Mouse (Mus musculus) left cerebral cortex, postnatal 4 days (tissue): ENCODE results near the gene Htr3b. TPM values are rescaled to one million over a fixed set of nuclear protein-coding genes. Genes with fewer than 3 reads are reported as not detected.

Experiments used
- DNase-seq: peaks from one replicate; pipeline ENCODE4 v3.0.0-alpha.2; 2022
- intact Hi-C: fragments of 180-260 bp; cut with DNase I; formaldehyde crosslinking; loops from one replicate; pipeline ENCODE4 v1.15.1; 2025
- total RNA-seq, 2 experiments: library from RNA; stranded (reverse); gene quantifications; 2 replicates each; pipeline ENCODE4 v1.2.3; 2021

Htr3b gene
- total RNA-seq, 2 experiments from 2014 or later, result not detected

DNA sequence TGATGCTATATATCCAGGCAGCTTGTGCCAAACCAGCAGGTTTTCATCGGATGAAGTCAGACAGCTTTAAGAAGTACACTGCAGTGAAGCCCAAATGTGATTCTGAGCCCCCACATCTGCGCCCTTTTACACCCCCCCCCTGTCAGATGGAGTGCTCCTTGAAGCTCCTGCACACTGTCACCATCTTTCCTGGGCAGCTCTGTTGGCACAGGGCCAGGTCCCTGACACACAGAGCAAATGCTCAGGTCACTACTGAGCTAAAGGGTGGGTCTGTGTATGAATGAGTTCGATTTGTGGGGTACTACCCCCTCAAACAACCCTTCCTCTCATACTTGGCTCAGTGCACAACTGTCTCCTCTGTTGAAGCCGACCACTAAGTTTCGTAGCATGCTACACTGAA, 35.4 kb downstream of the Htr3b start:
- intact Hi-C loops, result no loop called here
- DNase-seq, result peak; percentile 60

DNA sequence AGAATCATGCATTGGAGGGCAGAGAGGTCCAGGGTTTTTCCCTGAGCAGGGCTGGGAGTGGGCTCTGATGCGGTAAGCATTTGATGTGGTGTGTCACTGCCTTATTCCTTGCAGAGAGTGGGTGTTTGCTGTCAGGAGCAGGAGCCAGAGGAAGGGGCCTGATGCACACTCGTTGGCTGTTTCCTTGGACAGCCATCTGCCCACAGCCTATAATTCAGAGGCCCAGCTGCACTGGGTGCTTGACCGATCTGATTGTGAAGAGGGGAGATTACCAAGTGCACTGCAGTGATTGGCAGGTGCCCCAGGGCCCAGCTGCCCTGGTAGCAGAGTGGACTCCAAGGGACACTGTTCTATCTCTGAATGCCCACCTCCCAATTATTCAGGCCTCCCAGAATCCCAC, 36.0 kb downstream of the Htr3b start:
- peak; percentile 68 for DNase-seq
- intact Hi-C loops, result no loop called here

DNA sequence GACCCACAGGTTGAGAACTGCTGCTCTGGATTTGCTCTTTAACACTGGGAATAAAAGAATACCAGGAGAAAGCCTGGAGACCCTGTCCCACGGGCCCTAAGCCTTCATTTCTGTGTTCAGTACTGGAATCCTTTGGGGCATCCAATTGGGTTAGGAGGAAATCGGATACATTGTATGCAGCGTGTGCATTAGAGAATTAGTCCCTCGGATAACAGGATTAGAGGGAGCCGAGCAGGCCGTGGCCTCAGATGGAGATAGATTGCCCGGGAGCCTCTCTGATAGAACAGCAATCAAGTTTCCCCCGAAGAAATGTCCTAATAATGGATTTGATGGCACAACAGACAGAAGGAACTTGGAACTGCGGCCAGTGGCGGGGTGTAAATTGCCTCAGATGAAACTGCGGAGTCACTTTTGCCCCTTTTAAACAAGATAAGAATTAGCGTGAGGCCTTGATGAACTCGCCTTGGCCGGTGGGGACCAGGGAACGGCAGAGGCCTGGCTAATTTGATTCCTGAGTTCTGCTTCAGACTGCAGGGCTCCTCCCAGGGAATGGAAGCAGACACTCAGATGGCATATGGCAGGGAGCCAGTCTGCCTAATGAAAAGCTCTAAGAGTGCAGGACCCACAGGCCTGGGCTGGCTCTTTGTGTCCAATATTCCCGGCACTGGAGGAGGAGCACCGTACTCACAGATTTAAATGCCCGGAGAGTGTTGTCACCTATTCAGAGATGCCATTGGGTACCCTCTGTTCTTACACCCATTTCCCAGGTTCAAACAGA, 48.6 kb downstream of the Htr3b start:
- peak; percentile 88 for DNase-seq
- intact Hi-C loops, result no loop called here

DNA sequence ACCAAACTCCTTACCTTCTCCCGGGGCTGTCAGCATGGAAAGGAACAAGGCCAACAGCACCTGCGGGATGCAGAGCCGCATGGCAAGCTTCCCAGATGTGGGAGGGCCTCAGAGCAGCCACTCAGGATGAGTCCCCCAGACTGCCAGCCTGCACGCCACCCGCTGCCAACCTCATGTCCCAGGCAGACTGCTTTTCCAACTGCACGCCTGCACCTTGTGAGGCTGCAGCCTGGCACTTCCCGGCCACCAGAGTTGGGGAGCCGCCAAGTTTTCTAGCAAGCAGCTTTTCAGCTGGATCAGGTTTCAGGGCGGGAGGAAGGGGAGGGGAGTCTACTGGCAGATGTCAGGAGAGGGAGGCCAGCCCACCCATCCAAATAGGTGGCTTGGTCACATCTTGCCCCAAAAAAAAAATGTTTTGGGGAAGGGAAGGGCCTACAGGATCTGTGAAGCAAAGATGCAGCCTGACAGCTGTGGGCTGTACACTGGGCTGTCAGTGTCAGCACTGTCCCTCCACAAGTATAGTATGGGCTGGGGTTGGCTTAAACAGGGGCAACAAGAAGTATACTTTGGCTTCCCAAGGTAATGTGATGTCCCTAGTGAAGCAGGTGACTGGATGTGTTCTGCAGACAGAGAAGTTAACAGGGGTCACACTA, 53.8 kb downstream of the Htr3b start, which contains the start of gene Htr3a:
TSS of gene Htr3a (minus strand) at position 215 of the 653 bp plus-strand sequence.
- peak; percentile 97 for DNase-seq
- intact Hi-C loops, result no loop called here

DNA sequence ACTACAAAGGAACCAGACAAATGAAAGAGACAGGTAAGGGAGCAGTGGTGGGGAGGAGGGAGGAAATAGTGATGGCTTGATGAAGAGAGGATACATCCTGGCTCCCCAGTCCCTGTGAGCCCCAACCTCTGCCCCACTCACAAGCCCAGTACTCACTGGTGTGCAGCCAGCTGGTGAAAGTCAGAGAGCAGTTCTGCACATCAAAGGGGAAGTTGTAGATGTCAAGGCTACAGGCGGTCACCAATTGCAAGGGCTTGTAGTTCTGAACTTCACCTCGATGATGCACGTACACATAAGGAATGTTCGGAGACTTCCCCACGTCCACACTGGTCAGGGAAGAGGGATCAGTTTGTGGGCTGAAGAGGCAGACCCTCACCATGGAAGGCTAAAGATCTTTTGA, 60.4 kb downstream of the Htr3b start:
- intact Hi-C loops, result no loop called here
- no peak for DNase-seq

DNA sequence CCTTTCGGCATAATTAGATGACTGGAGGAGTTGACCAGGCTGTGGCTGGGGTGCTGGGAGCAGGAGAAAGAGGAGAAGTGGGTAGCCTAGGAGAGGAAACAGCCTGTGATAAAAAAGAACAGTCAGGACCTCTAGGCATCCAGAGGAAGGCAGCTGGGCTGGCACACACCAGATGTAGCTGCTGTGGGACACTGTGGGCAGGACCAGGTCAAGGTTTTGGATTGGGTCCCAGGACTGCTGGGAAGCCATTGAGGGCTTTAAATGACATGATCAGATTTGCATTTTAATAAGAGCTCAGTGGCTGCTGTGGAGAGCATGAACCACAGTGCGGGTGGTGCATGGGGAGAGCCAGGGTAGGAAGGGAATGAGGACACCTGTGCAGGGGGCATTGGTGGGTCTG, 61.0 kb downstream of the Htr3b start:
- intact Hi-C loops, result no loop called here
- peak; percentile 14 for DNase-seq

DNA sequence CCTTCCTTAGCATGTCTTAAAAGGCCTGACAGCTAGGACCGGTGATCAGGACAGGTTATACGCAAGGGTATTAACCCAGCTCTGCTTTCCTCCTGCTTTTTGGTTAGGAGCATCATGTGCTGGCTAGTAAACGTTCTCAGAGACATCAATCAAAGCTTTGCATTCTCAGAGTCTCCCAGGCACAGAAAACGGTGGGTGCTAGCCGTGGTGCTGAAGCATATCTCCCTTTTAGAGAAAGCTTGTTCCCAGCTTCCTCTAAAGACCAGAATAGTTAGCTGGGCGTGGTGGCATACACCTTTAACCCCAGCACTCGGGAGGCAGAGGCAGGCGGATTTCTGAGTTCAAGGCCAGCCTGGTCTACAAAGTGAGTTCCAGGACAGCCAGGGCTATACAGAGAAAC, 66.2 kb downstream of the Htr3b start:
- intact Hi-C loops, result no loop called here
- DNase-seq, result no peak

DNA sequence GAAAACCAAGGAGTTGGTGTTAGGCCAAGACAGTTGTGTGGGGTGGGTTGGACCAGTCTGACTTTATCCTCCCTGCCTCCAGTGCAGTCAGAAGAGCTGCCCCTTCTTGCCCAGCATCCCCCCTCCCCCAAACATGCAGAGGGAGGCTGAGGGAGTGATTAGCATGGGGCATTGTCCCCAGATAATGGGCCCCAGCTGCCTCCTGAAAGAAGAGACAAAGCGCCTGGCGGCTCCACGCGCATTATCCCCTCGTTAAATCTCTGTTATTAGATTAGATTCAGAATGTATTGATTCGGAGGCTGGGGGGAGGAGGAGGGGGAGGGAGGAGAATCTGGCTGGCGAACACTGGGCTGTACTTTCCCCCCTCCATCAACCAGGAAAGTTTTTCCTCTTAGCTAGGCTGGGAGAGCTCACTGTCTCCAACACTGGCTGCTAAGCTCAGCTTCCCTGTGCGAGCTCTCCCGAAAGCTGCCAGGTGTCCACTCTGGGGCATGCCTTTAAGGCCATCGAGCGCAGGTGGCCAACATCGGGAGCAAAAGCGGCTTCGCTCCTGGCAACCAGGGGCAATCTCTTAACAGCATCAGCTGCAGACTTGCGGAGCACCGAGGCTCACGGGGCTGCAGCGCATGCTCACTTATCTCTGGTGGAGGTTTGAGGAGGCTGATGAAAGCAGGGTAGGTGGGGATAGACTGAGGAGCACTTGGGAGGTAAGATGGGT, 68.8 kb downstream of the Htr3b start:
- peak; percentile 24 for DNase-seq
- intact Hi-C loops, result loop anchor here (2.0 kb wide), 1 partner anchor 247 kb away; no protein-coding TSS in a partner anchor

DNA sequence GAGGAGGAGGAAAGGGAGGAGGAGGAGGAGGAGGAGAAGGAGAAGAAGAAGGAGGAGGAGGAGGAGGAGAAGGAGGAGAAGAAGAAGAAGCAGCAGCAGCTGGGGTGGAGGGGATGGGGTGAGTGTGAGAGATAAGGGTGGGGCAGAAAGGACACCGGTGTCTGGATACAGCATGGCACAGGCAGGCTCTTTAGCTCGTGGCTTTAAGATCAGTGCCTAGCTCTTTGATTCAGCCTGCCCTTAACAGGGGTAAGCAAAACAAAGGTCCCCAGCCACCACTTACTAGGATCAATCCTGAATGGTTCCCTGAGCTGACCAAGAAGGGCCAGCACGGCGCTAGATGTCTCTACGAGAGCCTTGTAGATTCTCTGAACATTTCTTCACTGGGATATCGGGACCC, 70.0 kb downstream of the Htr3b start:
- intact Hi-C loops, result loop anchor here (2.0 to 5.0 kb wide), 2 partner anchors 78 to 246 kb away; no protein-coding TSS in a partner anchor
- DNase-seq, result no peak

DNA sequence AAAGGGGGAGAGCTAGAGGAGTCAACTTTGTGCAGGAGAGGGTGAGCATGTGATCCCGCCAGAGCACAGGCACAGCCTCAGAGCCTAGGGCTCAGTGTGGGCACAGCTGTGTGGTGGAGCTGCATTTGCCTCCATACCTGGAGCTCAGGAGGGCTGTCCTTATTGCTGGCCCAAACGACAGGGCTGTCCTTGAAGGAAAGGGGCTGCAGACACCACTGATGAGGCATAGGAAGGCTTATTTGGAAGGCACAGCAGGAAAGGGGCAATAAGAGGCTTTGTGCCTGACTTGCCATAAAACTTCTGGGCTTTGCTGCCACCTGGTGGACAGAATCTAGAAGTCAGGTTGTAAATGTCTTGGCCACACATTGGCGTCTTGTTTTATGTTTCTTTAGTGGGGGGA, 70.8 kb downstream of the Htr3b start:
- DNase-seq, result peak; percentile 78
- intact Hi-C loops, result loop anchor here (2.0 to 5.0 kb wide), 2 partner anchors 78 to 245 kb away; no protein-coding TSS in a partner anchor

DNA sequence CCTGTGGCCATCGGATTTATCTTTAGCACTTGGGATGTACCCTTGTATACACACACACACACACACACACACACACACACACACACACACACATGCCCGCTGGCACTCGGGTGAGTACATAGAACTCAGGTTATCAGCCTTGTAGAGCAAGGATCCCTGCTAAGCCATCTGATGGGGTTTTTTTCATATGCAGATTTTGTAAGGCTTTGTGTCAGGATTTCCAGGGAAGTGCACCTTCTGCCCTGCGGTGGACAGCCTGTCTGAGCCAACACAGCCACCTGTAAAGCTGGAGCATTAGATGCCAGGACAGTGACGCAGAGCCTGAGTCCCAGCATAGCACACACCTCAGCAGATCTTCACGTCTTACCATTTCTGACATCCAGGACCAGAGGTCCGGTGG, 75.7 kb downstream of the Htr3b start:
- intact Hi-C loops, result no loop called here

More for the DNA sequence above, 75.7 kb downstream of the Htr3b start:
- DNase-seq, result no peak

Other genes with a start within 250 kb of the Htr3b start
- 10 to 100 TPM; 28.9 to 29.6 TPM for gene Zbtb16, start 128.8 kb downstream of the Htr3b start, total RNA-seq
- 1 to 10 TPM; 3.2 to 5.0 TPM for gene Htr3a, start 53.9 kb downstream of the Htr3b start, total RNA-seq
- gene Usp28, start 20.4 kb upstream of the Htr3b start, total RNA-seq, result 10 to 100 TPM; 39.3 to 45.1 TPM
- 10 to 100 TPM; 17.8 to 20.9 TPM for gene Zw10, start 90.6 kb upstream of the Htr3b start, total RNA-seq
- 1 to 10 TPM in 1 of 2 experiments, under 1 TPM in 1; 0.46 to 1.0 TPM for gene Tmprss5, start 116.3 kb upstream of the Htr3b start, total RNA-seq